Mouse (Mus musculus) cerebellum, postnatal 14 days (tissue): ENCODE results near the gene Sh3d21.

Experiments
- DNase-seq, 2 experiments: peaks; one replicate each; pipeline ENCODE4 v3.0.0; 2021; ENCODE audit warnings: mixed read lengths in 2 of 2

The Sh3d21 gene

DNA sequence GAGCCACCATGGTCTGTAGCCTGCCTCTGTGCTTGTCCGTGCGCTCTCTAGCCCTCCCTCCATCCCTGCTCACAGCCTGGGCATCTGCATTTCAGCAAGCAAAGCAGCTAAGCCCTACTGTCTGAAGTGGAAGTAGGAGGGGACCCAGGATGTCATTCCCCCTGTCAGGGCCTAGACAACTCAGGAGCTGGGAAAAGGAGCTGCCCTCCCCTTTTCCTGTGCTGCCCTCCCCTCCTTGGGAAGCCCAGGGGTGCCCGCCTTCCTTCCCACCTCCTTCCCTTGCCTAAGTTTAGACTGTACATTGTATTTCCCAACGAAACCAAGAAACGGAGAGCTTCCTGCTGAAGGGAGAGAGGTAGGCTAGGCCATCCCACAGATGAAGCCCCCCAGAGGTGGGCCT lies 22.3 kb downstream of the Sh3d21 start:
- DNase-seq = no peak

DNA sequence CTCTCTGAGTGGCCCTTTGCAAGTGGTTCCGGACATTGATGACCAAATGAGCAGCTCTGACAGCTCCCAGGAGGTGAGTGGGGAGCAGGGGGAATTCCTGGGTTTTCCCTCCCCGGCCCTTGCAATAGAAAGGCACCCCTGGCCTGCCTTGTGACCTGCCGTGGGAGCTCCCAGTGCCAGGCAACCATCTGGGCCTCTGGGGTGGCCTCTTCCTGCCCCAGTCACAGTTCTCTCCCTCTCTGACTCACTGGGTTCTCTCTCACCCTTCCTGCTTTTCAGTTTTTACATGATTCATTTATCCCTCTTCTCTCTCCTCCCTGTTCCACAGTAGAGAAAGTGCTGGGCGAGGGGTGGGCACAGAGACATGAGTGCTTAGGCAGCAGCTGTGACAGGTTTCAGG lies 25.5 kb downstream of the Sh3d21 start:
- no peak for DNase-seq

DNA sequence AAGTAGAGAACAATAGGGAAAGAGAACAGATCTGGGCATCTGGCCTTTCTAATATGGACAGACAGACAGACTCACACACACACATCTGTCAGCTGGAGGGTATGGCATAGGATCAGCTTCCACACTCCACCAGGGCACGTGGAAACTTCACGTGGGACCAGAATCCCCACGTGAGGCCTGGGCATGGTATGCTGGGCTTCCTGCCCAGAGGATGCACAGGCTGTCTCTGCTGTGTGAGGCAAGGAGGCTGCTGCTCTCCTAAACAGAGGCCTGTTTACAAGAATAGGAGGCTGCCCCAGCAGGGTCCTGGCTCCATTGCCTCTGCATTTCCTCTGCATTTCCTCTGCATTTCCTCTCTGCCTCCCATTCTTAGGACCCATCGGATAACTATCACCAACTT lies 28.7 kb downstream of the Sh3d21 start:
- DNase-seq = no peak

DNA sequence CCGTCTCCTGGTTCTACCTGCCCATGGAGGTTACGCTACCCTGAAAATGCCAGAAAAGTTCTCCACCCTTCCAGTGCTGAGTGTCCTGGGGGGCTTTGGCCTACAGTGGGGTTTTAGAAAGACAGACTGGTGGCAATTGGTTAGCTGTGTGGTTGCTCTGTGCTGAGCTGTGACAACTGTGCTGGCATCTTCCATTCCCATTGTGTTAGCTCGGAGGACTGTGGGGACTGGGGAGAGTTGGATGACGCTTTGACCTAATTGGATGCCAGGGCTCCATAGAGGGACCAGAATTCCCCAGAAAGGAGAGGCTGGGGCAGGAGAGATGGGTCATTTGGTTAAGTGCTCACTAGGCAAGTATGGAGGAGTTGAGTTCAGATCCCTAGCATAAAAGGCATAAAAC lies 29.1 kb downstream of the Sh3d21 start:
- no peak for DNase-seq

DNA sequence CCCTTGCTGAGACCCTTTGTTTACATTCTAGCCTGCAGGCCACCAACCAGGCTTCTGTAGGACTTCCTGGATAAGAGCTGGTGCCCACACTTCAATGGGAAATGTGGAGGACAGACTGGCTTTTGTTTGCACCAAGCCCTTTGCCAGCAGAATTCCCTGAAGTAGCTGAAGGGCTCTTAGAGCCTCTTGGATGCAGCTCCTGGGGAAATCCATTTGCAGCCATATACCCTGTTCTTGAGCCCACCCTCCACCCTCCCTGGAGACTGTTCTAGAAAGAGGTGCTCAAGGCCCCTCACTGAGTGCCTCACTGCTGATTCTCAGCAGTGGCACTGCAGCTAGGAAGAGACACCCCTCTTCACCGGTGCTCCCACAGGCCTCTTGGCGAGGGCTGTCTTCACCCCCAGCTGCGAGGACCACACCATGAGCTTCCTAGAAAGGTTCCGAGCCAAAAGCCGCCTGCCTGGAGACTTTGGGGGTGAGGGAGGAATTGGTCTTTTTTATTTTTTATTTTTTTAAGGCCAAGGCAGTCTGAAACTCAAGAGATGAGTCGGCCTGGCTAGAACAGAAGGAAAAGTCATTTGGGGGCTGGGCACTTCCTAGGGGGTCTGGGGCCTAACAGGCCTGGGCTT lies 30.5 kb downstream of the Sh3d21 start:
- no peak for DNase-seq

DNA sequence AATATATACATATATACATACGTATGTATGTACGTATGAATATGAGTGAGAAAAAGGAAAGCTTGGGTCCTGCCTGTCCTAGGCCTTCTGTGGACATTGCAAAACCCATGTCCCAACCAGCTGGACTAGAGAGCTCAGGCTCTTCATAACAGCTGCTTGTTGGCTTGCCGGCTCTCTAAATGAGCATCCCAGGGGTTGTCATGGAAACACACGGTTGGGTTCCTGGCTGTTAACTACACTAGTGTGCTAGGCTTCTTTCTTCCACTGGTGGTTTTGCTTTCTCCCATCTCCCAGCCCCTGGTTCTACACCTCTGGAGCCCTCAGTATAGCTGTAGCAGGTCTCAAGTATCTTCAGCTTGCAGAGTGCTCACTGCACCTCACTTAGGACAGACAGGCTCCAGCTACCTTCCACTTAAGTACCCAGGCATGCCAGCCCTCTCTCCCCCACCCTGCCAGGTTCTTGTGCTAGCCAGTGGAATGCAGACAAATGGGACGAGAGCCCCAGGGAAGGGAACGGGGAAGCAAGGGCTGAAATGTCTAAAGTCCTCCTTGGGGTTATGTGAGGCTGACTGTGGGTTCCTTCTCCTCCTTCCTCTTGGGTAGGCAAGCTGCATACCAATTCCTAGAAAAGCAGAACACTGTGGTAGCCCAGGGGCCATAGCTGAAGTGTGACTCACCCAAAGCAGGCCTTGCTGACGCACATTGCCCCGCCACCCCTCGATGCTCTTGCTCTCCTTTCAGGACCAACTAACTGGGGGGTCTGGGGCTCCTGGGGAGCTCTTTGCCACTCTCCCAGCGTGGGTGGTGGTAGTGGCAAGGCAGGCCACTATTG lies 31.8 kb downstream of the Sh3d21 start:
- DNase-seq = peak; percentile 76 to 84

DNA sequence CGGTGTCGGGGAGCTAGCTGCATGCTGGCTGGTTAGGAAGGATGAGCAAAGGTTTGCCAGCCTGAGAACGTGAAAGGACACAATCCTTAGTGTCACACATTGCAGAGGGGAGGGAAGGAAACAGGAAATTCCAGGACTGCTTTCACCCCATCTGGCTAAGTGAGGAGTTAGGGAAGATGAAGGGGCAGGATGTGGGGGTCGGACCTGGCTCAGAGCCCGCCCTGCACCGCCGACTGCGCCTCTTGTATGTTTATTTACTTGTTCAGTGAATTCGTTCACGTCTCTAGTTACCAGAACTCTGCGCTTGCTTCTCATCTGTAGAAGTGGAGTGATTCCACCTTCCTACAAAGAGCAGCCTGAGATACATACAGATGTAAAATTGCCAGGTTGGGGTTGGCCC lies 32.8 kb downstream of the Sh3d21 start:
- no peak for DNase-seq

DNA sequence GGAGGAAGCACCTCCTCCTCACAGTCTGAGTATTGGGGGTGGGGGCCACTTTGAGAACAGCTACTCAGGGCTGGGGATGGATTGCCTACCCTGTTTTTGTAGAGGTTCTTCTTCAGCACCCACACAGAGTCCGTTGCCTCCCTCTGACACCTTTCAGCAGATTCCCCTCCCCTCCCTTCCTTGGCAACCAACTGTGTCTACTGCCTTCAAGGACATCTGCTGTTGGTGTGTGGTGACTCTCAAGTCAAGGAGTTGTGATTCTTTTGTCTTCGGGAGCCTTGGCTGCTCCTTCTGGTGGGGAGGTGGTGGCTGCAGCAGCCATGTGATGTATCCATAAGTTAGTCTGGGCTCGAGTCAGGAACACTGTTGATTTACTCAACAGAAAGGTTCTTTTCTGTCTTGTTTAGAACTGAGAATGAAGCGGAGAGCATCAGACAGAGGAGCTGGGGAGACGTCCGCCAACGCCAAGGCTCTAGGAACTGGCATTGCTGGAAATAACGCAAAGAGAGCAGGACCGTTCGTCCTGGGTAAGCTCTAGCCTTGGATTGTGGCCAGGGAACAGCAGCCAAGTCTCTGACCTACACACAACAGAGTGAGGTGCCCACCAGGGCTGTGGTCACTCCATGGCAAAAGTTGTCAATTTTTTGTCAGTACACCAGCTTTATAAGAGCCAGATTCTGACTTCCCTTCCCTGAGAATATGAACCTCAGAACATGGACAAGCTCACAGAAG lies 39.8 kb downstream of the Sh3d21 start:
- DNase-seq = peak; percentile 61 to 69

DNA sequence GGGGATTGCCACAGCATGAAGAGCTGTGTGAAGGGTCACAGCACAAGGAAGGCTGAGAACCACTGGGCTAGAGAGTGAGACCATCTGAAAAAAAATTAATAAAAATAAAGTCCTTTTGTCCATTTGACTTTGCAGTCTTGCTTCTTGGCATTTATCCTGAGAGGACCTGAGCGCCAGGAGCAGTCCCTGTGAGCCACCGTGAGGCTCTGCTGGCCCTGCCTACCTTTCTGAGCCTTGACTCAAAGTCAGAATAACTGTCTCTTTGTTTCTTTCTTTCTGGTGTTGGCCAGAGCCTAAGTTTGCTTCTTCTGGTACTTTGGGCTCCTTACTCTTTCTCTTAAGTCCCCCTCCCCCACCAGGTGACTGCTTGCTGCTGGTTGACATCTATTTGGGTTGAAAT lies 42.8 kb downstream of the Sh3d21 start:
- DNase-seq = peak; percentile 56 to 60

DNA sequence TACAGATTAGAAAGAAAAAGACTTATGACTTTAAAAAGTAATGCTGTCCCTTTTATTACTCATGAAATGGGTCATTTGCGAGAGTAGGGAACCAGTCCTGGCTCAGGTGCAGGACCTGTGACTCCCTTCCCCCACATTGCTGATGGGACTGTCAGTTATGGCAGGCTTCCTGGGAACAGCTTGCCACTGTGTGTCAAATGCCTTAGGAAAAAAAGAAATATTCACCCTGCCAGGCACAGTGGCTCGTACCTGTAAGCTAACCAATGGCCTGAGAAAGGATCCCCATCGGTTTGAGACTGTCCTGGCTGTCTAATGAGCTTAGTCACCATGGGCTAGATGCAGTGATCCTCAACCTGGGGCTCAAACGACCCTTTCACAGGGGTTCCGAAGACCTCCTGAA lies 43.2 kb downstream of the Sh3d21 start:
- DNase-seq = peak; percentile 85 to 87

DNA sequence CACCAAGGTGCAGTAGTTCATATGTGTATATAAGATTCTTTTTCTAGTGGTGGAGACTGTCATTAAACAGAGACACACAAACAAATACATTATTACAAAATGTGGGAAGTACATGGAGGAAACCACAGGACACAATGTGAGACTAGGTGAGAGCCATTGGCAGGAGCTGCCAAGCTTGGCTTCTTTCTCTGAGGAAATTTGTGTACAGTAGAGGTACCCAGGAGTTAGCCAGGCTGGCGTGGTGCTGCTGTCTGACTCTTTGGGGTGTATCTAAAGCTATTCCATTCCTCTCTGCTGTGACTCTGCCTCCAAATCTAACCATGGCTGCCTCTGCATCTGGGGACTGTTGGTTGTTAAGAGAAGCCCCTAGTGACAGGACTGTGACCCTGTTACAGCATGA lies 44.2 kb downstream of the Sh3d21 start:
- DNase-seq = peak; percentile 66 to 75

DNA sequence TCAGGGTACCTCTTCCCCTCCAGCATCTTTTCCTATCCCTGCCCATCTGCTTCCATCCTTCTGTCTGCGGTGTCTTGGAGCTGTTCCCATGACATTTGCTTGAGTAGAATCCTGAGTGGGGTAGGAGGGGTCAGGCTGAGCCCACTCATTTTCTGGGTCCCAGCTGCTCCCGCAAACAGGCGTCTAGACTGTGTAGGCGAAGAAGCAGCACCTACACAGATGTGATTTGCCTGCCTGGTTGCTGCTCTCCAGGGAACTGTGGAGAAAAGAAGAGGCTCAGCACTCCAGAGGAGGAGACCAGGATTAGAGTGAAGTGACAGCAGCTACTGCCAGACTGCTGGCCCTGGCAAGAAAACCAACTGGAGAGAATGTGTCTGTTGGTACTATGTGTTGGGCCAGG lies 44.6 kb downstream of the Sh3d21 start:
- peak; percentile 77 to 84 for DNase-seq

DNA sequence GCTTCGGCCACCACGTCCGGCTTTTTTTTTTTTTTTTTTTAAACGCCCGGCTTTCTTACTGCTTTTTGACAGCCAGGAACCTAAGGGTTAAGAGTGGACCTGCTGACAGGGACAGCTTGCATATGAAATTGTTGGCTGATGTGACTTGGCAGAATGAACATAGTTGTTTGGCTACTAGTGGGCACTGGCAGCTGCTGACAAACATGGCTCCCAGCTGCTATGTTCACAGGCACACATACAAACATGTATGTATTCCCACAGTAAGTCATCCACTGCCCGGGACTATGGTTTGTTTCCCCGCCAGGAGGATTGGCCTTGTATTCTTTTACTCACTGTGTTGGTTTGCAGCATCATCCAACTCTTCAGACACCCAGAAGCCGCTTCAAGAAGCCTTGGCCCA lies 46.2 kb downstream of the Sh3d21 start:
- DNase-seq = peak; percentile 60 to 64

DNA sequence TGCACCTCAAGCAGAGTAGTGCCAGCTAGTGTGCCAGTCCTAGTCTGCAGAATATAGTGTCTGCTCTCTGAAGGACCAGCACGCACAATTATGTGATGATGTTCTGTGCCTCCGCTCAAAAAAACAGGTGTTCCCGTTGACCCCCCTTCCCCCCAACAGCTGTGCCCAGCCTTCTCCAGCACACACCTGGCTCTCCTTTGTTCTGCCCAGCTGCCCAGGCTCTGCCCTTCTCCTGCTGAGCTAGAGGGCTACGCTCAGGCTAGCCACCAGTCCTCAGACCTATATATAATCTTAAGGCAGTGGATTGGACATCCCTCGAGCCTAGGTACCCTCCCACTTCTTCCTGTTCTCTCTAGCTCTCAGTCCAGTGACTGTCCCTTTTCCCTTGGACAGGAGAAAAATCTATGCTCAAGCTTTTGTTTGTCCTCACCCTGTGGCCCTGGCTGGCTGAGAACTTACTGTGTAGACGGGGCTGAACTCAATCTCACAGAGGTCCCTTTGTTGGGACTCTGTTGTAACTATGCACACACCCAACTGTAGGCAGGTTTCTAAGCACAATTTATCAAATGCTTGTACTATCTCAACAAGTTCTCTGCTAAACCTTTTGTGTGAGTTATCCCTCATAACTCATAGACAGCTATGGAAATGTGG lies 47.3 kb downstream of the Sh3d21 start:
- no peak for DNase-seq

DNA sequence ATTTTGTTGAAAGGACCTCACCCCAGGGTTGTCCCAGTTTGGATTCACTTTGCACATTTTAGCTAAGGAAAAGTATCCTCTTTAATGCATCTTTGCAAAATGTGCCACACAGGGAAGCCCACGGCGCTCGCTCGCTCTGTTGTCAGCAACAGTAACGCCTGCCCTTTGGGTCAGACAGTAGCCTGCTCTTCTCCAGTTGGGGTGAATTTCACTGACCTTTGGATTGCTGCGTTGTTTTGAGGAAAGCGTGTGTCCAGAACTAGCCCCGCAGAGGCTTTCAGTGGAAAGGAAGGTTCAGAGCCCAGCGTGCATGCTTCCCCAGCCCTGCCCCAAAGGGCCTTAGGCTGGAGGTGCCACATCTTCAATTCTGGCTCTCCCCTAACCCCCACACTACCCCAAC lies 47.9 kb downstream of the Sh3d21 start:
- no peak for DNase-seq

DNA sequence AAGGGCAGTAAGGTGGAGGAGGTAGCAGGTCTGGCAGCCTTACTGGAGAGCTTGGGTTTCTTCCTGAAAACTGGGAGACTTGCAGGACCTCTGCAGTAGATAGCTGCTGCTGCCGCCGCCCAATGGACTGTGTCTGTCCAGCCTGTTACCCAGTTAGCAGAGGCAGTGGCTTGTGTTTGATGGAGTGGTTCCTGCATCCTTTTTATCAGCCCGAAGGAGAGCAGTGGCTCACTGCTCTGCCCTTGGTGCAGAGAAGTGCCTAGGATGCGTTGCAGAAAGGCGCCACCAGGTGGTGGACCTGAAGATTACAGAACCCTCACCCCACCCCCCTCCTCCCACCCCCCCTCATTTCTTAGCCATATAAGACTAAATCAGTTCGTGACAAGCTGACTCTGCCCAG lies 49.3 kb downstream of the Sh3d21 start:
- peak; percentile 70 to 82 for DNase-seq

DNA sequence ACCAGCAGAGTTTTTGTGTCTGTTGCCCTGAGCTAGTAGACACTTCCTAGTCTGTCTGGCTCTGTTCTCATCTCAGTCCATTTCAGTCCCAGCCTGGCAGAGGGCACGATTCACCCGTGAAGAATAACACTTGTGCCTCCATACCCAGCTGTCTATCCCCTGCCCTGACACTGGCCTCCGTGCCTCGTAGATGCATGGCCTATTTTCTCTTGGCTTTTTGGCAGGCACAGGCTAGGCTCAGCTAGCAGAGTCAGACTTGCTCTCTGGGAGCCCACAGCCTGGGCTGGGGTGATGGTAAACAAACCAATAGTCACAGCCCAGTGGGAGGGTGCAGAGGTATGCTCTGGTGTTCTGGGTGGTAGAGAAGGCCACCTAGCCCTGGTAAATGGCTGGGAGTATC lies 50.0 kb downstream of the Sh3d21 start:
- peak; percentile 59 to 65 for DNase-seq

DNA sequence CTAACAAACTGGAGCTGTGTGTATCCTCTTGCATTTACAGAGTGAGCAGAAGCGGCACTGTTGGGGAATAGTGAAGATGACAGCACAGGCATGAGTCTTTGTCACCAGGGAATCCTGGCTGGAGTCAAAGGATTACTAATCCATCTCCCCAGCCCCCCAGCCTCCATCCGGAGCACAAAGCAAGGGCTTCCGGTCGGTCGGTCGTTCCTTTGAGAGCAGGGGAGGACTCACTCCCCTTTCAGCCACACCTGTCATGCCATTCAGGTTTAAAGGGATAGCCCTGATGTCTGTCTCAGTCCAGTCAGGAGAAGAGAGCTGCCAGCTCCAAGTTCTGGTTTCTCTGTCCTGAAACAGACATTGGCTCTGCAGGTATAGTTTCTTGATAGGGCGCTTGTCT lies 52.1 kb downstream of the Sh3d21 start:
- DNase-seq = no peak

DNA sequence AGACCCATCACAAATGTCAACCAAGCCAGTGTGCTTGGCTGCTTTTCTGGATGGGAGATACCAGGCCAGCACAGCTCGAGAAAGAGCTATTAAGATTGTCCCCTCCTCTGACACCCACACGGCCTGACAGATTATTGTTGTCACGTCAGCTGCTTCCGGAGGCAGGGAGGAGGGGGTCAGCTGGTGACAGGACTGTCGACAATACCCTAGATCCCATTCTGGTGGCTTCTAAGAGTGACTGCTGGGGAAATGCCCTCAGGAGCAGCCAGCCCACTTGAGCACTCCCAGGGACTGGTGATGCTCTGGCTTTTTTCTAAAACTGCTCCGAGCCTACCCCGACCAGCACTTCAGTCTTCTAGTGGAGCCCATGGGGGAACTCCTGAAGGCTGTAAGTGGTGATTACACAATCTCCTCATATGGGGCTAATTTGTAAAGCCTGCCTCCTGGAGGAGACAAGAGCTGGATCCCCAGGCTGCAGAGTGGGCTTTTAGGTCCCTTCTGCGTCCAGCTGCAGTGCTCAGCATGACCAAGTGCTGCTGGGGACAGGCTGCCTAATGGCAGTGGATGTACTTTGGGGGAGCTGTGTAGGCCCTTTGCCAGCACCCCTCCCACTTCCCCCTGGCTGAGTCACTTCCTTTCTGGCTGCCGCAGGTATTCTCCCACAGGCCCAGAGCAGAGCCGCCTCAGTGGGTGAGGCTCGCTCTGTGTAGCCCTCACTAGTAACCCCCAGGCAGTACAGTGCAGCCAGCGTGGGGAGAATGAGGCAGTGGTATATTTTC lies 52.7 kb downstream of the Sh3d21 start:
- DNase-seq = peak; percentile 60 to 67

DNA sequence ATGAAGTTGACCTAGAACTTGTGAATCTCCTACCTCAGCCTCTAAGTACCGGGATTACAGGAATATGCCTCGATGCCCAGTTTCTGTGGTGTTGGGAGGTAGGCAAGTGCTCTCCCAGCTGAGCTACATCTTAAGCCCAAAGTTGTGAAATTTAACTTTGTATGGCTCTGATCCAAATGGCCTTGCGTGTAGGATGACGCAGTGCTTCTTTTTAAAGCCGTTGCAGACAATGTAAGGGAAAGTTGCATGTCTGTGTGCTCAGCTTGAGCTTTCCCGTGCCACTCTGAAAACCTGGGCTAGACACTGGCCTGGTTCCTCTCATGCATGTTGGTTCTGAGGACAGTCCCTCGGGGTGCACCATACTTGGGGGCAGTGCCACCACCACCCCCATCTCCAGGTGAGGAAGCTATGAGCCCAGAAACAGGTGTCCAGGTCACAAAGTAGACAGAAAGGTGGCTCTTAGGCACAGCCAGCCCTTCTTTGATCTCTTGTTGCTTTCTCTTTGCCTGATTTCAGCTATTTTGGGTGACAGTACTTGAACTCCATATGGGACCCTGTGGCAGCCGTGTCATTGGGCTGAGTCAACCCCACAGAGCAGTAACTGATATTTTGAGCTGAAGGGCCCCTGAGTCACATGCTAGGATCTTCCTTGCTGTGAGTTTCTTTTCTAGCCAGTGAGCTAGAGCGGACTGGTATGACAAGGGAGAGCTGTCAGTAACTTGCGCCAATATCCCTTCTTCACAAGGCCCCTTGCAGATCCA lies 53.5 kb downstream of the Sh3d21 start:
- no peak for DNase-seq

DNA sequence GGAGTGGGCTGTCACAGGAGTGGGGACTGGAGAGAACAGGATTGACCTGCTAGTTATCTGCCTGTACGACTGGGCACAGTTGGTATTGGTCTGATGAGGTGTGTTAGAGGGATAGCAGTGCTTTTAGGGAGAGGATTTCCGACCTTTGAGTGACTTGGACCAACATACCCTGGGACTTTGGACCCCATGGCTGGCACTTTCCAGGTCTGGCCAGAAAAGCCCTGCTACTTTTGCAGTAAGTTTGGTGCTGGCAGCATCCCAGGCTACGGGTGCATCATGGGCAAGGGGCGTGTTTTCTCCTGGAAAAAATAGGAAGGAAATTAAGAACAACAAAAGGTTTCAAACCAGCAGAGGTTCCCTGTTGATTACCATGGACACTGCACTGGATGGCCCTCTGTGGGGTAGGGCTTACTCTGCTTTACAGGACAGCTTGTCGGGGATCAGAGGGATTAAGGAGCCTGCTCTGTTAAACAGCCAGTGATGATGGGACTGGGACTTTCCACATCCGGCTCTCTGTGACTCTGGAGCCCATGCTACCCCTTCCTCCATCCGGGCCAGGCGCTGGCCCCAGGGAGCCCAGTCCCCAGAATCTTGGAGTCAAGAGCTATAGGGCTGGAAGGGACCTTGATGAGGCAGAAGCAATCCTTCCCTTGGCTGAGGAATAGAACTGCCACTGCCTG lies 55.1 kb downstream of the Sh3d21 start:
- DNase-seq = no peak
